Mouse (Mus musculus) liver, adult 2 months (tissue): ENCODE results near the gene St6galnac3. TPM values are rescaled to one million over a fixed set of nuclear protein-coding genes. Genes with fewer than 3 reads are reported as not detected.

ENCODE experiments used
- DNase-seq: peaks from one replicate; pipeline ENCODE4 v3.0.0-alpha.2; 2011; ENCODE audit warnings: low read depth, low spot score; ENCODE audit errors: extremely low read depth
- H3K27ac ChIP-seq: fragments of 200-500 bp; replicated peaks from 2 replicates; pipeline ENCODE4 v1.5.1; 2012; ENCODE audit warnings: low read depth, mild to moderate bottlenecking, control low read depth, inconsistent platforms, low read length; ENCODE audit not compliant: insufficient read depth
- H3K27me3 ChIP-seq: fragments of 200-500 bp; 2 replicates; pipeline ENCODE4 v1.6.1; 2012; ENCODE audit warnings: mild to moderate bottlenecking, moderate library complexity, low read length, inconsistent platforms; ENCODE audit not compliant: control insufficient read depth, insufficient read depth
- H3K36me3 ChIP-seq: fragments of 200-500 bp; 2 replicates; pipeline ENCODE4 v1.6.1; 2012; ENCODE audit warnings: low read length, inconsistent platforms; ENCODE audit not compliant: control insufficient read depth, insufficient read depth
- H3K4me1 ChIP-seq: fragments of 200-500 bp; 2 replicates; pipeline ENCODE4 v1.6.1; 2011; ENCODE audit warnings: low read length; ENCODE audit not compliant: control insufficient read depth, insufficient read depth
- H3K4me3 ChIP-seq: fragments of 200-500 bp; 2 replicates; pipeline ENCODE4 v1.5.1; 2011; ENCODE audit warnings: low read depth, mild to moderate bottlenecking, control low read depth, low read length, moderate library complexity; ENCODE audit not compliant: insufficient read depth
- H3K79me2 ChIP-seq: fragments of 200-500 bp; 2 replicates; pipeline ENCODE4 v1.6.1; 2012; ENCODE audit warnings: inconsistent platforms, mild to moderate bottlenecking, low read length, moderate library complexity; ENCODE audit not compliant: control insufficient read depth, insufficient read depth
- H3K9ac ChIP-seq: fragments of 200-500 bp; 2 replicates; pipeline ENCODE4 v1.6.1; 2012; ENCODE audit warnings: low read depth, mild to moderate bottlenecking, control low read depth, inconsistent platforms, low read length
- CTCF ChIP-seq: fragments of 200-500 bp; IDR thresholded peaks from 2 replicates; pipeline ENCODE4 v1.5.1; 2011; ENCODE audit warnings: low read depth, low read length, control low read depth
- POLR2A ChIP-seq: fragments of 200-500 bp; IDR thresholded peaks from 2 replicates; pipeline ENCODE4 v1.6.1; 2011; ENCODE audit warnings: low read length, control low read depth; ENCODE audit not compliant: insufficient read depth; ENCODE audit errors: extremely low read depth
- WGBS: fragments of 180-500 bp; shearing (Covaris S2); methylation state at CpG from one replicate; pipeline ENCODE4 v1.1.7; 2018; 5-methylcytosine and 5-hydroxymethylcytosine counted together
- polyA plus RNA-seq: library from polyadenylated mRNA; depleted of rRNA; stranded (reverse); fragments of >200 nt; gene quantifications from 2 replicates; pipeline ENCODE4 v1.2.3, GENCODE M21; 2012
- total RNA-seq: library from RNA; depleted of rRNA; stranded (reverse); fragments of >200 nt; gene quantifications from 2 replicates; pipeline ENCODE4 v1.2.3, GENCODE M21; 2014

Gene St6galnac3
- total and polyA plus RNA-seq, 2 experiments: 0.24 to 0.83 TPM

DNA sequence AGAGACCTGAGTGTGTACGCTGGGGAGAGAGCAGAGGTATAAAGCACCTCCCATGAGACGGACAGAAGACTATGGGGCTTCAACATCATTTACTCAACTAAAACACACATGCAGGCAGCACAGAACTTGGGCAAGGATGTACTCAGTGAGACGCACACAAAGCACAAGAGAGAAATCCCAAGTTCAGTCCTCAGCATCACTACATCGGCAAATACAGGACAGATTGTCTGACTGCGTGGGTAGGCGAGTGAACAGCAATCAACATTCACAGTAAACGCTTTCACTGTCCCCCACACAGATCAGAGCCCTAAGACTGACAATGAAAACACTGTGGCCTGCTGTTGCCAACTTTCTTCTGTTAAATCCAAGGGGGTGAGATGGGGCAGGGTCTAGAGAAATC is 422.6 kb downstream of the St6galnac3 start:
- Histone ChIP-seq H3K9ac (no peak overlapping the region), H3K36me3 (no peaks in the 10 kb centered on the region), H3K4me3 (no peak overlapping the region), H3K79me2 (no peaks in the 10 kb centered on the region), H3K4me1 (no peaks in the 10 kb centered on the region), H3K27me3 (no peaks in the 10 kb centered on the region), H3K27ac (no peak overlapping the region)
- no peak for DNase-seq
- TF ChIP-seq CTCF (no peak), POLR2A (no peak)
- 94% methylated on average over 7 of the region's 7 CpGs for WGBS

DNA sequence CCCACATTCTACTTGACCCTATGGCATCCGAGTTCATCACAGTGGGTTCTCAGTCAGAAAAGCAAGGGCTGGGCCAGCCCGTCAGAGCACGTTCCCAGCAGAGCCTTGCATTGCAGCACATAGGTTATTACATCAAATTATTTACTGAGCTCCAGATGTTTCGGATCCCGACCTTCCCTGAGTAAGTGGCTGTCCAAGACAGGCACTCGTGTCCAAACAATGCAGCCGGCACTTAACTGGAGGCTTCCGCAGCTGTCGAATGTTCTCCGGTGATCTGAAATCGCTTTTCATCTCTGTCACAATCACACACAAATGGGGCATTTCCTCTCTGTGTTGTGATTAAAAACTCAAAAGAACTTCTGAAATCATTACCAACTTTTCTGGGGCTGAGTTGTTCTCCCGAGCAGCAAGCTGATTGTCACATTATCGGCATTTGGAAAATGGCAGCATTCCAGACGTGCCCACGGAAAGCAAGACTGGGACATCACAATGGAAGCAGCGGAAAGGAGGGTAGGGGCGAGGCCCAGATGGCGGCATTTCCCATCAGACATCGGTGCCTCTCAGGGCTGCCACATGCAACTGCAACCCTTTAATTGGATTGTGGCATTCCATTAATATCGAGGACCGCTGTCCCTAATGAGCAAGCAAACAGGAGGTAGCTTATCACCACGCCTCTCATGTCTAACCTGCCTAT is 428.5 kb downstream of the St6galnac3 start:
- no peak for DNase-seq
- Histone ChIP-seq H3K79me2 (no peaks in the 10 kb centered on the region), H3K4me1 (no peaks in the 10 kb centered on the region), H3K4me3 (no peak overlapping the region), H3K27me3 (no peaks in the 10 kb centered on the region), H3K36me3 (no peaks in the 10 kb centered on the region), H3K9ac (no peak overlapping the region), H3K27ac (no peak overlapping the region)
- TF ChIP-seq CTCF: no peak
- no peak for TF ChIP-seq POLR2A
- 80% methylated on average over 22 of the region's 22 CpGs for WGBS

GRCm38 (mm10) chr3:153292853-153293252 is 432.1 kb downstream of the St6galnac3 start:
- H3K4me3 ChIP-seq: no peak overlapping the region
- no peaks in the 10 kb centered on the region for H3K27me3 ChIP-seq
- TF ChIP-seq POLR2A (no peak), CTCF (no peak)
- H3K27ac ChIP-seq: no peak overlapping the region
- no peaks in the 10 kb centered on the region for H3K4me1 ChIP-seq
- no peak for DNase-seq
- H3K9ac ChIP-seq: no peak overlapping the region
- WGBS: 88% methylated on average over 5 of the region's 5 CpGs
- H3K36me3 ChIP-seq: no peaks in the 10 kb centered on the region
- no peaks in the 10 kb centered on the region for H3K79me2 ChIP-seq

GRCm38 (mm10) chr3:153292363-153292762 is 432.6 kb downstream of the St6galnac3 start:
- DNase-seq: no peak
- H3K27ac ChIP-seq: no peak overlapping the region
- no peak for TF ChIP-seq POLR2A
- H3K79me2 ChIP-seq: no peaks in the 10 kb centered on the region
- no peaks in the 10 kb centered on the region for H3K36me3 ChIP-seq
- H3K4me1 ChIP-seq: no peaks in the 10 kb centered on the region
- H3K4me3 ChIP-seq: no peak overlapping the region
- no peak overlapping the region for H3K9ac ChIP-seq
- WGBS: 89% methylated on average over 9 of the region's 9 CpGs
- H3K27me3 ChIP-seq: no peaks in the 10 kb centered on the region

DNA sequence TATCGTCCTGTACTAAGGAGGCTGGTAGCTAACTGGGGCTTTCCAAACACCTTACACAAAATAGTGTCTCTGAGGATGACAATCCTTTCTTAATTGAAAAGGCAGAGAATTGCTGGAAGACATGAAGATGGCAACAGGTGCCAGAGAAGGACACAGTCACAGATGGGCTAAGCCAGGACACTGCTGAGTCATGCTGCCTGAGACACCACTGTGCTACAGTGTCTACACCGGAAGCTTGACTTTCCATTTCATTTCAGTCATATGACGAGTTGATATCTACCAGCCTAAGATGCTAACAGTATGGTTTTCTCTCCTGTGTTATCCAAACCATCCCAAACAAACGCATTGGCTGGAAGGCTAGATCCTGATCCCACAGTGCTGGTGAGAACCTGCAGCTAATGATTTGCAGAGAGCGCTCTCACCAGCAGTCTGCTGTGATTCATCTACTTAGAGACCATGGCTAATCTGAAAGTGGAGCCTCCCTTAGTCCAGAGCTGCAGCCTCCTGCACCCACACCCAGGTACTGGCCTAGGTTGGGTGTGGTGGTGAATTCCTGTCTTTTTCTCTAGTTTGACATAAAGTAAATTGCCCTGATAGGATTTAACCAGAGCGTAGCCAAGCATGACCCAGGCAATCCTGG is 433.4 kb downstream of the St6galnac3 start:
- TF ChIP-seq POLR2A: no peak
- no peak for TF ChIP-seq CTCF
- DNase-seq: no peak
- WGBS: 93% methylated on average over 6 of the region's 6 CpGs

DNA sequence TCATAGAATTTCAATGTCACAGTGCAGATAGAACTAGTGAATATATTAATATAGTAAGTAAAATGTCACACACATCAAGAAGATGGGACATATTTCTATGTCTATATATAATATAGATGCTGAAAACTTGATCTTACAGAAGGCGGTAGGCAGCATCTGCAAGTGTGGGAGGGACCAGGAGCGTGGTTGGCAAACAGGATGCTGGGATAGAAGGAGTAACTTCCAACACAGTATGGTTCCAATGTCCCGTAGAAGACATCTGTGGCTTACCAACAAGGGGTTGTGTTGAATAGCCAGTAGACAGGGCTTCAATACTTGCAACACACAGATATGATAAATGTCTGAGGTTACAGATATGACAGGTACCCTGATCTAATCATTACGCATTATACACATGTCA is 435.0 kb downstream of the St6galnac3 start:
- 96% methylated on average over 4 of the region's 4 CpGs for WGBS
- no peak for DNase-seq
- Histone ChIP-seq H3K27ac (no peak overlapping the region), H3K27me3 (no peaks in the 10 kb centered on the region), H3K36me3 (no peaks in the 10 kb centered on the region), H3K4me3 (no peak overlapping the region), H3K4me1 (no peaks in the 10 kb centered on the region), H3K79me2 (no peaks in the 10 kb centered on the region), H3K9ac (no peak overlapping the region)
- TF ChIP-seq CTCF: no peak
- no peak for TF ChIP-seq POLR2A

More for the DNA sequence above, 433.4 kb downstream of the St6galnac3 start:
- H3K9ac ChIP-seq: no peak overlapping the region
- no peaks in the 10 kb centered on the region for H3K36me3 ChIP-seq
- no peak overlapping the region for H3K27ac ChIP-seq
- H3K27me3 ChIP-seq: no peaks in the 10 kb centered on the region
- no peak overlapping the region for H3K4me3 ChIP-seq
- H3K79me2 ChIP-seq: no peaks in the 10 kb centered on the region
- no peaks in the 10 kb centered on the region for H3K4me1 ChIP-seq
